Mouse (Mus musculus): ENCODE results near the gene Gm7534. TPM values are rescaled to one million over a fixed set of nuclear protein-coding genes. Genes with fewer than 3 reads are reported as not detected.
"Not testable (repeated sequence)": the region's sequence is repeated elsewhere in the genome, so short reads cannot be mapped to it uniquely, and the experiment has no call there.

Gm7534 gene
- polyA plus RNA-seq, 1 experiment from 2014 or later, result not detected

GRCm38 (mm10) chr4:134155961-134156465 is 46.8 kb downstream of the Gm7534 start:
- H3K4me2 ChIP-seq (replicated peaks), result no peak overlapping the region
- ATAC-seq, result no peak
- 0 out of 2 replicates have a peak, but pooled peaks cover 5% of the 10 kb centered on the region for H3K4me1 ChIP-seq (replicated peaks)
- WGBS, result 93% methylated on average over 10 of the region's 10 CpGs
- H3K9me3 ChIP-seq, result no peaks in the 10 kb centered on the region
- 0 out of 2 replicates have a peak, but pooled peaks cover 9% of the 10 kb centered on the region for H3K36me3 ChIP-seq
- no peak overlapping the region for H3K27ac ChIP-seq
- H3K4me3 ChIP-seq (replicated peaks), result no peak overlapping the region
- H3K9ac ChIP-seq, result no peak overlapping the region
- H3K27me3 ChIP-seq (replicated peaks), result no peaks in the 10 kb centered on the region

GRCm38 (mm10) chr4:134155531-134155930 is 47.3 kb downstream of the Gm7534 start:
- WGBS, result 87% methylated on average over 6 of the region's 6 CpGs
- 0 out of 2 replicates have a peak, but pooled peaks cover 9% of the 10 kb centered on the region for H3K36me3 ChIP-seq
- no peak overlapping the region for H3K4me3 ChIP-seq (replicated peaks)
- no peak overlapping the region for H3K9ac ChIP-seq
- H3K4me1 ChIP-seq (replicated peaks), result 0 out of 2 replicates have a peak, but pooled peaks cover 5% of the 10 kb centered on the region
- H3K27ac ChIP-seq, result no peak overlapping the region
- H3K4me2 ChIP-seq (replicated peaks), result no peak overlapping the region
- no peak for ATAC-seq
- H3K27me3 ChIP-seq (replicated peaks), result no peaks in the 10 kb centered on the region
- H3K9me3 ChIP-seq, result no peaks in the 10 kb centered on the region

- H3K36me3 ChIP-seq, result 0 out of 2 replicates have a peak, but pooled peaks cover 9% of the 10 kb centered on the region
These were observed 48.5 kb downstream of the Gm7534 start for GRCm38 (mm10) chr4:134154354-134154753.

GRCm38 (mm10) chr4:134153656-134154055 is 49.1 kb downstream of the Gm7534 start:
- WGBS, result 93% methylated on average over 3 of the region's 3 CpGs
- Histone ChIP-seq H3K4me3 (replicated peaks) (no peak overlapping the region), H3K36me3 (0 out of 2 replicates have a peak, but pooled peaks cover 9% of the 10 kb centered on the region), H3K27me3 (replicated peaks) (no peaks in the 10 kb centered on the region), H3K9ac (no peak overlapping the region), H3K4me2 (replicated peaks) (no peak overlapping the region), H3K4me1 (replicated peaks) (no peaks in the 10 kb centered on the region), H3K27ac (no peak overlapping the region), H3K9me3 (no peaks in the 10 kb centered on the region)
- no peak for ATAC-seq

More at GRCm38 (mm10) chr4:134154354-134154753, 48.5 kb downstream of the Gm7534 start:
- Histone ChIP-seq H3K27ac (no peak overlapping the region), H3K4me1 (replicated peaks) (0 out of 2 replicates have a peak, but pooled peaks cover 5% of the 10 kb centered on the region), H3K9me3 (no peaks in the 10 kb centered on the region), H3K9ac (no peak overlapping the region), H3K27me3 (replicated peaks) (no peaks in the 10 kb centered on the region), H3K4me2 (replicated peaks) (no peak overlapping the region), H3K4me3 (replicated peaks) (no peak overlapping the region)
- no peak for ATAC-seq
- WGBS, result 96% methylated on average over 3 of the region's 3 CpGs

GRCm38 (mm10) chr4:134152112-134152511 is 50.7 kb downstream of the Gm7534 start:
- Histone ChIP-seq H3K4me2 (replicated peaks) (no peak overlapping the region), H3K9ac (no peak overlapping the region), H3K4me3 (replicated peaks) (no peak overlapping the region), H3K27me3 (replicated peaks) (no peaks in the 10 kb centered on the region), H3K9me3 (no peaks in the 10 kb centered on the region), H3K4me1 (replicated peaks) (no peaks in the 10 kb centered on the region), H3K27ac (no peak overlapping the region), H3K36me3 (0 out of 2 replicates have a peak, but pooled peaks cover 13% of the 10 kb centered on the region)
- WGBS, result 94% methylated on average over 3 of the region's 3 CpGs
- no peak for ATAC-seq

- WGBS, result 88% methylated on average over 4 of the region's 4 CpGs
- H3K27ac ChIP-seq, result no peak overlapping the region
- H3K4me1 ChIP-seq (replicated peaks), result no peaks in the 10 kb centered on the region
- H3K27me3 ChIP-seq (replicated peaks), result no peaks in the 10 kb centered on the region
- no peak overlapping the region for H3K4me2 ChIP-seq (replicated peaks)
- no peak overlapping the region for H3K9ac ChIP-seq
- no peaks in the 10 kb centered on the region for H3K9me3 ChIP-seq
- no peak overlapping the region for H3K4me3 ChIP-seq (replicated peaks)
- 0 out of 2 replicates have a peak, but pooled peaks cover 13% of the 10 kb centered on the region for H3K36me3 ChIP-seq
- ATAC-seq, result no peak
These were observed 53.4 kb downstream of the Gm7534 start for GRCm38 (mm10) chr4:134149389-134149788.

GRCm38 (mm10) chr4:134144297-134144696 is 58.5 kb downstream of the Gm7534 start:
- not testable (repeated sequence) for H3K9me3 ChIP-seq; H3K4me1 ChIP-seq (replicated peaks); H3K27me3 ChIP-seq (replicated peaks); H3K9ac ChIP-seq; ATAC-seq; H3K36me3 ChIP-seq; H3K4me3 ChIP-seq (replicated peaks); H3K27ac ChIP-seq; H3K4me2 ChIP-seq (replicated peaks)
- WGBS, result 95% methylated on average over 5 of the region's 5 CpGs

Other genes starting within 250 kb of the Gm7534 start
- 1,763 and 2,086 TPM in 2 replicates for gene Hmgn2, start 234.4 kb downstream of the Gm7534 start, polyA plus RNA-seq (2015; fragmentation: Nextera tagmentation; extraction: Ambion mirVana)
- gene Dhdds, start 202.1 kb downstream of the Gm7534 start, polyA plus RNA-seq (2015; fragmentation: Nextera tagmentation; extraction: Ambion mirVana), result 40.3 and 41.9 TPM in 2 replicates
- 0.05 and 0.10 TPM in 2 replicates for gene Lin28a, start 184.2 kb downstream of the Gm7534 start, polyA plus RNA-seq (2015; fragmentation: Nextera tagmentation; extraction: Ambion mirVana)
- not detected in 2 replicates for gene Zfp683, start 149.2 kb downstream of the Gm7534 start, polyA plus RNA-seq (2015; fragmentation: Nextera tagmentation; extraction: Ambion mirVana)
- gene Crybg2, start 142.2 kb downstream of the Gm7534 start, polyA plus RNA-seq (2015; fragmentation: Nextera tagmentation; extraction: Ambion mirVana), result 14.9 and 16.6 TPM in 2 replicates
- gene Cd52, start 107.9 kb downstream of the Gm7534 start, polyA plus RNA-seq (2015; fragmentation: Nextera tagmentation; extraction: Ambion mirVana), result 27.0 and 29.7 TPM in 2 replicates
- 4.4 and 6.0 TPM in 2 replicates for gene Ubxn11, start 100.4 kb downstream of the Gm7534 start, polyA plus RNA-seq (2015; fragmentation: Nextera tagmentation; extraction: Ambion mirVana)
- gene Sh3bgrl3, start 74.2 kb downstream of the Gm7534 start, polyA plus RNA-seq (2015; fragmentation: Nextera tagmentation; extraction: Ambion mirVana), result 362 and 375 TPM in 2 replicates
- 90.0 and 91.6 TPM in 2 replicates for gene Cep85, start 15.9 kb downstream of the Gm7534 start, polyA plus RNA-seq (2015; fragmentation: Nextera tagmentation; extraction: Ambion mirVana)
- gene Catsper4, start 24.4 kb upstream of the Gm7534 start, polyA plus RNA-seq (2015; fragmentation: Nextera tagmentation; extraction: Ambion mirVana), result 0.19 and 0.43 TPM in 2 replicates
- gene Cnksr1, start 35.4 kb upstream of the Gm7534 start, polyA plus RNA-seq (2015; fragmentation: Nextera tagmentation; extraction: Ambion mirVana), result 12.2 and 12.7 TPM in 2 replicates
- gene E130218I03Rik, start 40.7 kb upstream of the Gm7534 start, polyA plus RNA-seq (2015; fragmentation: Nextera tagmentation; extraction: Ambion mirVana), result 0.23 and 0.34 TPM in 2 replicates
- 16.4 and 16.7 TPM in 2 replicates for gene Zfp593, start 42.6 kb upstream of the Gm7534 start, polyA plus RNA-seq (2015; fragmentation: Nextera tagmentation; extraction: Ambion mirVana)
- not detected in 2 replicates for gene Gm30191, start 43.9 kb upstream of the Gm7534 start, polyA plus RNA-seq (2015; fragmentation: Nextera tagmentation; extraction: Ambion mirVana)
- 5.0 TPM in 2 replicates for gene Grrp1, start 51.1 kb upstream of the Gm7534 start, polyA plus RNA-seq (2015; fragmentation: Nextera tagmentation; extraction: Ambion mirVana)
- 15.7 and 17.9 TPM in 2 replicates for gene Pdik1l, start 84.9 kb upstream of the Gm7534 start, polyA plus RNA-seq (2015; fragmentation: Nextera tagmentation; extraction: Ambion mirVana)
- gene Trim63, start 112.1 kb upstream of the Gm7534 start, polyA plus RNA-seq (2015; fragmentation: Nextera tagmentation; extraction: Ambion mirVana), result 0.68 and 1.0 TPM in 2 replicates
- gene Slc30a2, start 140.2 kb upstream of the Gm7534 start, polyA plus RNA-seq (2015; fragmentation: Nextera tagmentation; extraction: Ambion mirVana), result 4.4 and 4.5 TPM in 2 replicates
- gene Extl1, start 180.8 kb upstream of the Gm7534 start, polyA plus RNA-seq (2015; fragmentation: Nextera tagmentation; extraction: Ambion mirVana), result 1.4 and 1.5 TPM in 2 replicates
- 42.4 and 42.6 TPM in 2 replicates for gene Pafah2, start 193.3 kb upstream of the Gm7534 start, polyA plus RNA-seq (2015; fragmentation: Nextera tagmentation; extraction: Ambion mirVana)

All from intestine, embryonic 15.5 days (tissue).